Mouse (Mus musculus): ENCODE results near the gene Wfdc13.
"Not testable (repeated sequence)": the region's sequence is repeated elsewhere in the genome, so short reads cannot be mapped to it uniquely, and the experiment has no call there.

The Wfdc13 gene

DNA sequence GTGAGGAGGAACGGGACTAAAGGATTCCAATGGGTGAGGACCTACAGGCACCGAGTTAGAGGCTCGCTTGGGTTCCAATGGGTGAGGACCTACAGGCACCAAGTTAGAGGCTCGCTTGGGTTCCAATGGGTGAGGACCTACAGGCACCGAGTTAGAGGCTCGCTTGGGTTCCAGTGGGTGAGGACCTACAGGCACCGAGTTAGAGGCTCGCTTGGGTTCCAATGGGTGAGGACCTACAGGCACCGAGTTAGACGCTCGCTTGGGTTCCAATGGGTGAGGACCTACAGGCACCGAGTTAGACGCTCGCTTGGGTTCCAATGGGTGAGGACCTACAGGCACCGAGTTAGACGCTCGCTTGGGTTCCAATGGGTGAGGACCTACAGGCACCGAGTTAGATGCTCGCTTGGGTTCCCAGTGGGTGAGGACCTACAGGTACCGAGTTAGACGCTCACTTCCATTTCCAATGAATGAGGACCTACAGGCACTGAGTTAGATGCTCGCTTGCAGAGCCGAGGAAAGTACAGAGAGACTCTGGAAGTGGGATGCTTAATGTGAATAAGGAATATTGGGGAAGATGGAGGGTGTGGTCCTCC, 31.4 kb downstream of the Wfdc13 start:
- DNase-seq = not testable (repeated sequence)

DNA sequence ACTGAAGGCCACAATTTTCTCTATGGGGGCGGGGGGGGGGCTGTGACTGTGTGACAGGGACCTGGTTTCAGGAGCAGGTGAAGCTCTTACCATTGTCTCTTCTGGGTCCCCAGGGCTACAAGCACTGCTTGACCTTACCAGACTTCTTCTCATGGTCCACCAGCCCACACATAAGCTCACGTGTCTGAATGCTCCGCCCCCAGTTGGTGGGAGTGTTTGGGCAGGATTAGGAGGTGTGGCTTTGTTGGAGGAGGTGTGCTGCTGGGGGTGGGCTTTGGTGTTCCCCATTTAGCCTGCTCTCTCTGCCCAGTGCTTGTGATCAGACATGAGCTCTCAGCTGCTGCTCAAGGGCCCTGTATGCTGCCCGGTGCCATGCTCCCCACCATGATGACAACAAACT, 38.4 kb downstream of the Wfdc13 start:
- DNase-seq = peak in 1 of 2 experiments; percentile 4

DNA sequence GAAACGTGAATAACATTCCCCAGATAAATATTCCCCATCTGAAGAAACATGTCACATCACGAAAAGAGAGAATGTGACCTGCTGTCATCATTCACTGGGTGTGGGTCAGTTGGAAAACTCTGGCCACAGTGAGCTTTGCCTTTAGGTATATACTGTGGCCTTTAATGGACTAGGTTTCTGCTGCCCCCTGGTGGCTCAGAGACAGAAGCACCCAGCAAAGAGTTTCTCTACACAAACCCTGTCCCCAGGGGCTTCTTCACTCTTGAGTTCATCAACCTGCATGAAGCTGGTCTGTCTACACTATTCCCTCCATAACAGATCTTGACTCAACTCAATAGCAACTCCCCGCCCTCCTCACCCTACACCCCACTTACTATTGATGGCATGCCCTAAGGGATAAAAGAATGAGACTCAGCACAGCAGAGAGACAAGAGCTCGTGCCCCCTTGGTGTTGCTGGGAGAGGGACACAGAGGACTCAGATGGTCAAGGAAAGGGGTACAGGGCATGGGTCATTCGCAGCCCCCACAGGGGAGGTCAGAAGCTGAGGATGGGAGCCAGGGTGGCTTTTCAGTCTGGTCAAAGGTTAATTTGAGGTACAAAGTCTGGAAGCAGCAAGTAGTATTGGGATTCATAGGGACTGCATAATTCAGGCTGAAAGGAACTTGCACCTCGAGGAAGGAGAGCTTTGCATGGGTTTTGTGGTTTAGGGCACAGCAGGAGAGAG, 41.1 kb downstream of the Wfdc13 start:
- DNase-seq = peak; percentile 76 to 88

DNA sequence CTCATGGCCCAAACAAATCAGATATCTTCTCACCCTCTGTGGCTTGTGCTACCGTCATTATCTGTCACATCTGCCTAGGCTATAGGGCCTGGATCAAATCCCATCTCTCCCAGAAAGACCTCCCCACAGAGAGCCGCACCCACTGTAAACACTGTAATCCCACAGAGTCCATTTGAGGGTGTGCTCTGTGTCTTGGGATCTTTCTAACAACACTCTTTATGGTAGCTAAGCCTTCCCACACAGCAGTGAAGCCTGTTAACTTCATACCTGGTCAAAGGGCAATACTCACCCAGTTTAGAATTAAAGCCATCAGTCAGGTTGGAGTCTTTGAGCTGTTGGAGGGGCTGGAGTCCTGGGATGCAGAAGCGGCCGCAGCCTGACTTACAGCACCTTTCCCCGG, 46.8 kb downstream of the Wfdc13 start:
- no peak for DNase-seq

DNA sequence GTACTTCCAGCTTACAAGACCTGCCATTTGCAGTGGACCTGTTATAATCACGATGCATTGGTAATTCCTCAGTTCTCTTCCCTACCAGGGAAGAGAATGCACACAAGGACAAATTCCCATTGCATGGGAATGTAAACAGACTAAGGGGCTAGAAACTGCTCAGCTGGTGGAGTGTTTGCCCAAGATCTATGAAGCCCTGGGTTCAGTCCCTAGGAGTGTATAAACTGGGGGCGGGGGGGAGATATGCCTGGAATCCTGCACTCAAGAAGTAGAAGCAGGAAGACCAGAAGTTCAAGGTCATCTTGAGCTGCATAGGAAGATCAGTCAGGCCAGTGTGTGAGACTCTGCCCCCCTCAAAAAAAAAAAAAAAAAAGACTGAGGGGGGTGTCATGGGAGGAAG, 48.4 kb downstream of the Wfdc13 start:
- DNase-seq = no peak

DNA sequence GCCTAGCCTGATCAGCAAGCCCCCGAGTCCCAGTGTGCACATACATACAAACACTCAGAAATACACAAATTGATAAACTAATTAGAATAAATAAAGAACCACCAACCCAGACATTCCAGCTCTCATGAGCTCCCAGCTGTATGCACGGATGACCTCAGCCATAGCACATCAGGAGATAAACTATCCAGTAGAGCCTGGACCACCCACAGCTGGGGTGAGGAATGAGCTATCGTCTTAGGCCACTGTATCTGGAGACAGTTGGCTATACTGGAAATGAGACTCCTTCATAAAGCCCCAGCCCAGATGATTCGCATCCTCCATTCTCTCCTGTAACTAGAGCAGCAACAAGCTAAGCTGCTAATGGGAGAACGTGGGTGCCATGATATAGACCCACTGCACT, 49.9 kb downstream of the Wfdc13 start:
- no peak for DNase-seq

DNA sequence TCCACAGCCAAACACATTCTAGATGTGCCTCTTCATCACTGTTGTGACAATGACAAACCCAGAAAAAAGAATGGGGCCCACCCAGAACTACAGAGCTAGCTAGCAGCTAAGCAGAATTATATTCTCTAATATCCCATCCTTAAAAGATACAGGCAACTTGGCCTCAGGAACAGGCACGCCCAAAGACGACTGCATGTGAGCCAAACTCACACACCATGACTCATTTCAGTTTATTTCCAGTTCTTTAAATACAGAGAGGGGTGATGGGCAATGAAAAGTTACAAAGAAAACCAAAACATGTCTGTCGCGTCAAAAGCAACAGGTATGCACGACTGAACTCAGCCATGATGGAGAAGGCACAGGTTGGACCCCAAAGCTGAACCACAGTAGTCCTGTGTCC, 50.5 kb downstream of the Wfdc13 start:
- DNase-seq = no peak

Measured in kidney, postnatal 25 days (tissue).